Mouse (Mus musculus) brain, embryonic 14.5 days (tissue): ENCODE results near the gene Ube2a.

Experiments
- CTCF ChIP-seq: fragments of 200-500 bp; IDR thresholded peaks from 2 replicates; pipeline ENCODE4 v1.5.1; 2012; ENCODE audit warnings: inconsistent platforms, mild to moderate bottlenecking, moderate library complexity, borderline replicate concordance; ENCODE audit not compliant: insufficient read depth, insufficient read length; ENCODE audit errors: extremely low read depth
- POLR2A ChIP-seq: fragments of 200-500 bp; IDR thresholded peaks from 2 replicates; pipeline ENCODE4 v1.6.1; 2012; ENCODE audit warnings: mild to moderate bottlenecking, inconsistent platforms, borderline replicate concordance; ENCODE audit not compliant: poor library complexity, insufficient read depth, insufficient read length, severe bottlenecking; ENCODE audit errors: extremely low read depth

- TF ChIP-seq CTCF (no peak), POLR2A (no peak; the same call in 1 of the 2 replicates)
Measured at GRCm38 (mm10) chrX:36902321-36903114, 28.8 kb downstream of the Ube2a start, which contains the start of gene Nkrf.
